Mouse (Mus musculus) T-helper 2 cell (primary cell): ENCODE data around the gene Tmeff1.

ENCODE experiments used
- in situ Hi-C: fragments of 300-600 bp; cut with MboI, MseI; formaldehyde crosslinking; loops from one replicate; pipeline ENCODE4 v1.15.1; 2025; ENCODE audit warnings: high pct_unique_total_duplicates

Tmeff1 gene

DNA sequence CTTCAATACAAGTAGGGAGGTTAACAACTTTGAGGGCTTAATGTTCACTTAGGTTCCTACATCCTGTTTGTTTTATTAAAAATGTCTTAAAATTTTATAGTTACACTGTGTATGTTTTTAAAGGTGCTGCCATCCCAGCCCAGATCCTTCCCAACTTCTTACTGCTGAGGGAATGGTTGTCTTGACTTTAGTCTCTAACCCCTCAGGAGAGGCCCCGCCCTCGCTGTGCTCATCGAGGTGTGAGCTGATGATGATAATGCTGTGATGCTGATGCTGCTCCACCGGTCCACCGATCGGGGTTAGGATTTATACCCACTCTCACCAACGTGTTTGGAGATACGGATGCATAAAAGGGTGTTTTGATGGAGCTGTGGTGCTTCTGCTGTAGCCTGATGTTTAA, 23.1 kb upstream of the Tmeff1 start:
- in situ Hi-C loops, result no loop called here

DNA sequence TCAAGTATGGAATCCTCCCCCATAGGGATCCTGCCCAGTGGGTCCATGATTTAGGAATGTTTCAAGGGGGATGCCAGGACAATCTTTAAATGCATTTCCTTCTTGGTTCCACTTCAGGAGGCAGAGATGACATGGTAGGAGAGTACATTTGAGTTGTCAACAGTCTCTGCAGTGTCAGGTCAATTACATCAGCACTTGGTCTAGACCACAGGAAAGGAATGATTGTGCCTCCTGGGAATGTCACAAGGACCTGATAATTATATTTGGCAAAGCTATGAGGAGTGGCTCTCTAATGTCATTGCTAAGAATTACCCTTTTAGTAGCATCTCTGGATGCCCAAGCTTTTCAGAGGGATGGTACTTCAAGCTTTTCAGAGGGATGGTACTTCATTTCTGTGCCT, 20.0 kb upstream of the Tmeff1 start:
- in situ Hi-C loops, result no loop called here

DNA sequence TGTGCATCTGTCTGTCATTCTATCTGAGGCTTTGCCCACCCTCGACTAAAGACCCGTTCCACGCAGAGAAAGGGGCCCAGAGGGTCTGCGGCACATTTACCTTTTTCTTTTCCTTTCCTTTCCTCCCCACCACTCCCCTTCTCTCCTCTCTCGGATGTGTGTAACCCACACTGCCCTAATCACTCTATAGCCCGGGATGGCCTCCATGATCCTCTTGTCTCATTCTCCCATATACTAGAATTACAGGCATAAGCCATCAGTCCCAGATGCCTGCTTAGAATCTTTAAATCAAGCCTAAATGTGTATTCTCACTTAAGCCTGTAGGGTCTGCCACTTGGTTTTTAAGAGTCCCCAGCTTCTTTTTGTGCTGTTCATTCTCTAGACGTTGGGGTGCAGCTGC, 8.6 kb upstream of the Tmeff1 start:
- in situ Hi-C loops, result no loop called here

DNA sequence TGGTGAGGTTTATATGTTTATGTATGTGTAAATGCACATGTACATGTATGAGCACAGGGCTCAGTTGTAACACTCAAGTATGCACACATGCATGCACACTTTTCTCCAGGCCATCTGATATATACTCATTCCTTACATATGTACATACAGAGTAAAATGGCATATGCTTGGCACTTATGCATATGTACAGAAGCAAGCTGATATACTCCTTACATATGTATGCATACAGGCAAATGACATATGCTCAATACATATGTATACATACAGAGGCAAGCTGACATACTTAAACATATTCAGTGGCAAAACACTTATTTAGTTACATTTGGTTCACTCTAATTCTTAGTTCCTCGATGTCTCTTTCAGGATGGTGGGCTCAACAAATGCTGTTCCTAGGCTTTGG, 7.1 kb upstream of the Tmeff1 start:
- in situ Hi-C loops, result no loop called here

DNA sequence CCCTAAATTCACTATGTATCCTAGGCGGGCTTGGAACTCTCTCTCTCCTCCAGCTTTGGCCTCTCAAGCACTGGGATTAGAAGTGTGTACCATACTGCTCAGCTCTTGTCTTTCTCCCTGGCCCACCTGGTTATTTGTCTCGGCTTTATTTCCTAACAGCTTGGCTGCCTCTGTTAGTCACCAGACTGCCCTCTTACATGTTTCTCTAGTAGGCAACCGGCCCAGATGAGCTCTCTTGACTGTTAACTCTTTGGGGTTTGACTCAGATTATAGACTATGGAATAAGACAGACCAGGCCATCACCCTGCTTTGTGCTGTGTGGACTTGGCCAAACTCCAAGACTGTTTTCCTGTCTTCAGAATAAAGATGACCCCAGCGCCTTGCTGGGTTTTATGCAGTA, 6.6 kb upstream of the Tmeff1 start:
- in situ Hi-C loops, result no loop called here

DNA sequence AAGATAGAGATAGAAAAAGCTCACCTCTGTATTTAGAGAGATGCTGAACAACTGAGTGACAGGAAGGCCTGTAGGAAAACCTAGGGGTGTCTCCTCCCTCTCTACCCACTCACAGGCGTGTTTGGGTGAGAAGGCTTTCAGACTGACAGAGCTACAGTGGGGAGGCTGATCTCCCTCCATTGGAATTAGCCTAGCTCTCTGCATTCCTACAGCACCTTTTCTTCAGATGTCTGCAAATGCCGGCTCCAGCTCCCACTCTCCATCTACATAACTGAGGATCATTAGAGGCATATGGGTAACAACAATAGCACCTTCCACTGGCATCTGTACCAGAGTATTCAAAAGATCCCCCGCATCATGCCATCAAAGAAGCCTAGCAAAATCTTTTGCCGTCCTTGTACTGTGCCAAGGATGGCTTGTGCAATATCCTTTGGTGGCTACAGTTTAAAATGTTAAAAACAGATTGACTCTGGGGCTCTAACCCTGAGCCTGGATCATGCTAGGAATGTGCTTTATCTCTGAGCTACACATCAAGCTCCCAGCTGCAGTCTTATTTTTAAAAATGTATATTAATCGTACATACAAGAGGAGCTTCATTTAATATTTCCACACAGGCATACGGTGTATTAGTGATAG, 5.4 kb upstream of the Tmeff1 start:
- in situ Hi-C loops, result no loop called here

DNA sequence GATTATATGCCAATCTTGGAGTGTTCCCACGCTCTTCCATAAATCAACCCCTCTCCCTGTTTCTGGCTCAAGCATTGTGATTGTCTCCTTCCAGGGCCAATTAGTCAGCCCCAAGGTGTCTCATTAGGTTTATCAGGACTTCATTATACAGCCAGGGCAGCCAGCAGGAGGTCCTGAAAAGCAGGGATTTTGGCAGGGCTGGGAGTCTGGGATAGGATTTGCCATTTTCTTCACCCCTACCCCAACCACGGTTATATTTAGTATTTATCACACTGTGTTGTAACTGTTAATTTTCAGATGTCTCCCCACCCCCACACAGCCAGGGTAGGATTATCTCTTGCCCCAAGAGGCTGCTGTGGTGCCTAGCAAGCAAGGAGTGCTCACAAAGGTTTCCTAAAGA, 3.8 kb upstream of the Tmeff1 start:
- in situ Hi-C loops, result no loop called here

DNA sequence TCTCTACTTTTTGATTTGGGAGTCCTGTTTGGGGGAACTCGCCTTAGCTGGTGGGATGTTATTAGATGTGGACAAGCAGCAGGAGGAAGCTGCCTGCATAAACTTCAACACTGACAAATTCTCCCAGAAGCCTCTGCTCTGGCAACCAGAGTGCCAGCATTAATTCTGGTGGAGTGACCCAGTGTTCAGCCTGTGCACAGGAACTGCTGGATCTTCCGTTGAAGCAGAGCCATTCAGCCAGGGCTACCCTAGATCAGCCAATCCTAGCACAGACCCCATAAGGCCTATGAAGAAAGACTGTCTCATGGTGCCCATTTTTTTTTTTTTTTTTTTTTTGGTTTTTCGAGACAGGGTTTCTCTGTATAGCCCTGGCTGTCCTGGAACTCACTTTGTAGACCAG, 3.0 kb upstream of the Tmeff1 start:
- in situ Hi-C loops, result no loop called here

DNA sequence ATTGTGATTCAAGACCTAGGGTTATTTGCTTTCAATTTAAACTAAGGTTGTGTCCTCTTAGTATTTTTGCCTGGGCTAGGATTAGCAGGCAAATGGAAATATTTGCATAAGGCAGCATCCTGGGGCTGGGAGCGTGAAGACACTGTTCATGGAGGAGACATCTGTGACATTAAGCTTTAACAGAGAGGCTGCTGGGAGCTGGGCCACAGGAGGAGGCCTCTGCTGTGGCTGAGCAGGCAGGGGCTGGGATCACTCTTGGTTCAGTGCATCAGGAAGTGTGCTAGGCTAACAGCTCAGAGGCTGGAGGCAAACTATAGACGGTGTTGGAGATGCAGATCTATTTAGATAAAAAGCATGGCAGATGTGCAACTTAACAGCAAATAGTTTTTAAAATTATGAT, 2.0 kb upstream of the Tmeff1 start:
- in situ Hi-C loops, result no loop called here

DNA sequence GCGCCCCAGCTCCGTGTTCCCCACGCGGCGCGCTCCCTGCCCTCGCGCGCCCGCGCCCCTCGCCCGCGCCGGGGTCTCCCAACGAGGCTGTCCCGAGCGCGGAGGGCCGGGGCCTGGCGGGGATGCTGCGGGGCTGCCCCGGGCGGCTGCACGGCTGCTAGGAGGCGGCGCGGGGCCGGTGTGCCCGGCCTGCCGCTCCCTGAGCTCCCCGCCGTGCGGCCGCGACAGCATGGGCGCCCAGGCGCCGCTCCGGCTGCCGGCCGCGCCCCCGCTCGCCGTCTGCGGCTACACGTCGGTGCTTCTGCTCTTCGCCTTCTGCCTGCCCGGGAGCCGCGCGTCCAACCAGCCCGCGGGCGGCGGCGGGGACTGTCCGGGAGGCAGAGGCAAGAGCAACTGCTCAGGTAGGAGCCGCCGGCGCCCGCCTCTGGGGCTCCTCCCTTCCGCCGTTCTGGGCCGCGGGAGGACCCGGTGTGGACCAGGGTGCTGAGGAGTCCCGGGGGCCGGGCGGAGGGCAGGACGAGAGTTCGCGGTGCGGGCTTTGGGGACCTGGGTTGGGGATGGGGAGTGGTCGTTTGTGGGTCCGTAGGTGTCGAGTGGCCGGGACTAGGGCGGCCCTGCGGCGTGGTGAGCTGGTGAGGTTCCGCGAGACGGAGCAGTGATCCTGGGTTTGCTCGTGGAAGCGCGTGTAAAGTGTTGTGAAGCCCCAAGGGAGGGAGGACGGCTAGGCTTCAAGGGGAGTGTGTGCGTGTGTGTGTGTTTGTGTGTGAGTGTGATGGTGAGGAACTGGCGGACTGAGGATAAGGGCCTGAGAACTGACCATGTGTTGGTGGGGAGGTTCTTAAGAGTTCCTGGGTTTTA, 496 bp downstream of the Tmeff1 start:
- in situ Hi-C loops, result no loop called here

DNA sequence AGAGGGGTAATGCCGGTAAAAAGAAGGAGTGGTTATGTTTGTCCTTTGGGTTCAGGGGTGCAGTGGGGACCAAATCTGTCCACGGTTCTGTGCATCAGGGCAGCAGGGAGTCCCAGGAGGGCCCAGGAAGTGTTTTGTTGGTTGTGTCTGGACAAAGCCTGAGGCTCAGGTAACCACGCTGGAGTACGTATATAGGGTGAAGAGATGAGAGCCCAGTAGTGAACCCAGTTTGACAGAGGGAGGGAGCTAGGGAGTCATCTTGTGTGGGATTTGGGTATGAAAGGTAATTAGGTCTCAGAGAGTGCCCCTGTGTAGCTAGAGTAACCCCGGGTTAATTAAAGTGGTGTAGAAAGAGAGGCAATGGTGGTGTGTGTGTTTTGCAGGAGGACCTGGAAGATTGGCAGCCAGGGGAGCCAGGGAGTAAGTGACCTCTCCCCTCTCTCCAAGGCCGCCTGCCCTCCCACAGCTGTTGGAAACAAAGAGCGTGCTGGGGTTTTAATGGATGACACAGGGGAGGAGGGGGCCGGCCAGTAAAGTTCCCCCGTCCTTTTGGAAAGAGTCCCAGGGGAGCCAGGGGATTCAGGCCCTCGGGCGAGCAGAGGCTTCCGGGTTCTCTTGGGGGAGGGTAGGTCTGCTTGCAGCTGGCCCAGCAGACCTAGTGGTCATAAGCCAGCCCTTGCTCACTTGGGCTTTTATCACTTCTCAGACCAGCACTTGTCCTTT, 1.3 kb downstream of the Tmeff1 start:
- in situ Hi-C loops, result no loop called here

DNA sequence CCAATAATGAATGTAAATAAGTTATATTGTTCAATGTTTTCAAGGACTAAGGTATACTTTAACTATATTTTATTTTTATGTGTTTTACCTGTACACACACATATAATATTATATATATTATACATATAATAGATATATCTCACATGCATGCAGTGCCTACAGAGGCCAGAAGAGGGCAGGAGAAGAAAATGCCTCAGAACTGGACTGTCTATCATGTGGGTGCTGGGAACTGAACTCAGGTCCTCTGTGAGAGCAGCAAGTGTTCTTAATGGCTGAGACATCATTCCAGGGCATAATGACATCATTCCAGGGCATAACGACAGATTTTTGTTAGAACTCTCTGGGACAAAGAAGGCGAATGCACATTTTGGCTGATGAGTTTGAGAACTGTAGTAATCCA, 2.6 kb downstream of the Tmeff1 start:
- in situ Hi-C loops, result no loop called here

DNA sequence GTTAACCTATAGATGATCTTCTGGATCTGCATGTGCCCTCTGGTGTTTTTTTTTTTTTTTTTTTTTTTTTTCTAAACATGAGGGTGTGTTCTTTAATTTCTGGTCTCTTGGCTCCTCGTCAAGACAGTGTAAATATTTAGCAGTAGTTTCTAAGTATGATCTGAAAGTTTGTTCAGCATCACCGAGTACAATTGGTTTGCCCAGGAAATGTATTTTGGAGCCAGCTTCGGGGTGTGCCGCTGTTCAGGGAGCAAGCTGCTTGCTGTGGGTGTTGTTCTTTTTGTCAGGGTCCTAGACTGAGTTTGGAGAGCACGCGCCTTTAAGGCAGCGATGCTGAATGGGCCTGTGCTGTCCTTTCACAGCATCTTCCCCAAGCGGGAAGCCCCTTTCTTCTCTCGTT, 3.6 kb downstream of the Tmeff1 start:
- in situ Hi-C loops, result no loop called here

DNA sequence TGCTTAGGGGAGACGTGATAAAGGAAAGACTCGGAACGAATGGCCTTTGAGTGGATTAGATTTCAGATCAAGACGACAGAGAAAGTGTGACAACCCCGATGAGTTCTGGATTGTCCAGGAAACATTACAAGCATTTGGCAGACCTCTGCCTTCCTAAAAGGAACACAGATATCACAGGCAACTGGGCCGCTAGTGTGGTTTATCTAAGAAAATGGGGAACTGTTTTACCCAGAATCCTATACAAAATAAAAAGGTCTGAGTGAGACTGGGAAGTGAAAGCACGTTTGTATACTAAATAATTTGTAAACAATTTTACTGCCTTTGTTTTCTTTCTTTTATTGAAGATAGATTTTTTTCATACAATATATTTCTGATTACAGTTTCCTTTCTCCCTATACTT, 5.9 kb downstream of the Tmeff1 start:
- in situ Hi-C loops, result no loop called here

DNA sequence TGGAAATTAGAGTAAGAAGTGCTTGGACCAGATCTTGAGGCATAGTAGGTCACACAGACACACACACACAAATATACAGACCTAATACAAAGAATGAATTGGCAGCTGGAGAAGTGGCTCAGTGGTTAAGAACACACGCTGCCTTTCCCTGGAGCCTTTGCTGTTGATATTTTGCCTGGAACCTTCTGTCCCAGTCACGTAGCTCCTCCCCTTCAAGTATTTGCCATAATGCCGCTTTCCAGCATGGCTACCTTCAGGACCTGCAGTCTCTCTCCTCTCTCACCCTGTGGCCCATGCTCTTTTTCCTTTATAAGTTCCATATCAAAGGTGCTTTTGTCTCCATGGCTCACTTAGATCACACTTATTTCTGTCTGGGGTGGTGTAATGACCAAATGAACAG, 6.4 kb downstream of the Tmeff1 start:
- in situ Hi-C loops, result no loop called here

DNA sequence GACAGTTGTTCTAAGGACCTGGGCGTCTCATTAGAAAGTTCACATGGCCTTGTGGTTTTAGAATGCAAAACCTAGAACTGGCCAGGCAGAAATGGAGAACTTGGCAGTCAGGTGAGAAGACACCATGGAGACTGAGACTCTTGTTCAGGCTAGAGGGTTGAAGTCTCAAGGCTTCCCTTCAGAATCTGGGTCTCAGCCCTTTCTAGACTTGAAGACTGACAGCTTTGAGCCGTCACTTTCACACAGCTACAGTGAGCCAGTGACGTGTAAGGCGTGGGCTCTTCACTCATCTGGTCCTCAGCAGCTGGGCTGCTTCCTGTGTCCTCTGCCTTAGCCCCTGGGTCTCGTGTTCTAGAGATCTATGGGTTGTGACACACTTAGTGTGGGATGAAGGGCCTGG, 7.4 kb downstream of the Tmeff1 start:
- in situ Hi-C loops, result no loop called here

DNA sequence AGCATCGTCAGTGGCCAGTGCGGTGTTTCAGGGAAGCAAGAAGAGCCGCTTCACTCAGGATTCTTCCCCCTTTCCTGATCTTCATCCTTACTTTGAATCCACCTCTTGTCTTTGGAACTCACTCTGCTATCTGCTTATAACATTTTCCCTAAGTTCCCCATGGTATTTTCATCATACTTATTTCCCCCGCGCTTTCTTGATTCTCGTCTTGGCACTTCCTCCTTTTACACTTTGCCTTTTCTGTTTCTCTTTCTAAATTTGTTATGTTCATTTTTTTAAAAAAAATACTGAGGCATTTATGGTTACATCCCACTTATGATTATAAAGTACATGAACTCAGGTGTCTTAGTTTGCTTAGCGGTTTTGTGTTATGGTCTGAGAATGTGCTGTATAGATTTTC, 7.9 kb downstream of the Tmeff1 start:
- in situ Hi-C loops, result no loop called here

DNA sequence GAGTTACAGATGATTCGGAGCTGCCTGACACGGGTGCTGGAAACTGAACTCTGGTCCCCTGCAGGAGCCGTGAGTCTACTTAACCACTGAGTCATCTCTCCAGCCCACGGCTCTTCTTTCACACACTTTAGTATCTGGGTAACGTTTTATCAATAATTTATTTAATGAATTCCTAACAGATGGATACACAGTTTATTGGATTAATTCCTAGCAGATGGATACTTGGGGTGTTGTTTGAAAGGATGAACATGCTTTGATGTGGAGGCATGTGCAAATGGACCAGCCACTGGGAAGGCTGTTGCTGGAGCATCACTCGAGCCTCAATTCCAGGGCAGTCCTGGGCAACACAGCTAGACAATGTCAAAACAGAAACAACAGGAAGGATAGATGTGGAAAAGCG, 11.1 kb downstream of the Tmeff1 start:
- in situ Hi-C loops, result no loop called here

DNA sequence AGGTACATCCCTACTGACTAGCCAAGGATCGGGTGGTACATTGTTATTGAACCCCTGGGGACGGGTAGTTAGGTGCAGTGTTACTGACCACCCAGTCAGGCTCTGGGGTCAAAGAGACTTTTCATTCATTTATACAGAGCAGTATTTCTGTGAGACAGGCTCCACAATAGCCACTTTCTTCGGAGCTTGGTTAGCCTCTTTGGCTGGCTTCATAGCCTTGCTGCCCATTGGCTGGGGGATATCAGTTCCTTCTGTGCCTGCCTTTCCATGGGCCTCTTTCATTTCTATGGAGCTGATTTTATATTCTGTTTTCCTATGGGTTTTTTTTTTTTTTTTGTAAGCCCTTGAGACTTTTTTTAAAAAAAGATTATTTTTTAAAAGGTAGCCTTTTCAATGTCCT, 20.7 kb downstream of the Tmeff1 start:
- in situ Hi-C loops, result no loop called here

DNA sequence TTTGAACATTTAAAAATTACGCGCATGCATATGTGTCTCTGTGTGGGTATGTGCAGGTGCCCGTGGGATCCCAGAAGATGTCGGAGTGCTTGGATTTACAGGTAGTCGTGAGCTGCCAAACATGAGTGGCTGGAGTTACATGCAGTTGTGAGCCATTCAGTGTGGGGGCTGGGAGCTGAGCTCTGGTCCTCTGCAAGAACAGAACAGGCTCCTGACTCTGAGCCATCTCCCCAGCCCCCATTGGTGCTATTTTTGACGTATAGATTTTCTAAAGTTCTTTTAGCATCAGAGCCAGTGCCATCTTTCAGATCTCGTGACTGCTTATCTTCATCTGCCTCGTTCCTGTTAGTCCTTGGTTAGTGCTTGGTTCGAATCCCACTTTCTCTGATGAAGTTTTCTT, 24.5 kb downstream of the Tmeff1 start:
- in situ Hi-C loops, result no loop called here

DNA sequence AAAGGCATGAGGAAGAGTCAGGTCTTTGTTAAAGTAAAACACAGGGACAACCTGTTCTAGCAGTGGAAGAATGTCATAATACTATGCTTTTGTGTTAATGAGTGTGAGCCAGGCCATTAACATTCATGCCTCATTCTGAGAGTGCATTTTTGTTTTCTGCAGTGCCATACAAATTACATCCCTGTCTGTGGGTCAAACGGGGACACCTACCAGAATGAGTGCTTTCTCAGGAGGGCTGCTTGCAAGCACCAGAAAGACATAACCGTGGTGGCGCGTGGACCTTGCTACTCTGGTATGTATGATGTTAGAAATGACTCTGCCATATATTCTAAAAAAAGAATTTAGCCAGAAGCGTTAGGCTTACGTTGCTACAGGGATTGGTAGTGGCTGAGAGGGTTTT, 25.3 kb downstream of the Tmeff1 start:
- in situ Hi-C loops, result no loop called here

DNA sequence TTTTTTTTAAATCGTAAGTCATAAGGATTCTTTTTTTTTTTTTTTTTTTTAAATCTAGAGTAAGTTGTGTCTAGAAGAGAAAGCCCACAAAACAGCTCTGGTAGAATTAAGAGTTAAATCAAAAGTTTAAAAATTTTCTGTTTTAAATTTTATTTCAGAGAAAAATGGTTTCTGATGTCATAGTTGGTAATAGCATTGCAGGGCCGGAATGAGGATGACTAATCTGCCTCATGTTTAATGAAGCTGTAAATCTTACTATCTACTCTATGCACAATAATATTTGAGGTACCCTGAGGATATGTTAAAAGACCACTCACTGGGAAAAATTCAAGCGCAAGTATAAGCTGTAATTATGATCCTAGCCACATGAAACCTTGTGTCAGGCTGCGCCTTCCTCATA, 30.5 kb downstream of the Tmeff1 start:
- in situ Hi-C loops, result no loop called here

DNA sequence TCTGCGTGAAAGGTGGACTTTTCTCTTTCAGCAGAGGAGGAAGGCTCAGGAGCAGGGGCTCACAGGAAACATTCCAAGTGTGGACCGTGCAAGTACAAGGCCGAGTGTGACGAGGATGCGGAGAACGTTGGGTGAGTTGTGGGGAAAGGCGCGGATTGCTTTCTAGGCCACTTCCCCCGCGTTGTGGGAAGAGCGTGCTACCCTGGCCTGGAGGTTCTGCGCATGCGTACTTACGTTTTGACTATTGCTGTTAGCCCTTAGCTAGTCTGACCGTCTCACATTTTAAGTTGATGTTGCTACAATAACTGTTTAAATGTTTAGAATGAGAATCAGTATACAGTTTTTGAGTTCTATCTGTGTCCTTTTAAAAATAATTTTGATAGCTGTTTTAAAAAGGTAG, 32.2 kb downstream of the Tmeff1 start:
- in situ Hi-C loops, result no loop called here
